Mouse (Mus musculus) spleen, adult 2 months (tissue): ENCODE data around the gene Gstm2.

Experiments
- CTCF ChIP-seq: fragments of 200-500 bp; IDR thresholded peaks from 2 replicates; pipeline ENCODE4 v1.5.1; 2011; ENCODE audit warnings: mild to moderate bottlenecking, inconsistent platforms; ENCODE audit not compliant: insufficient read depth, insufficient read length, insufficient replicate concordance; ENCODE audit errors: extremely low read depth
- POLR2A ChIP-seq: fragments of 200-500 bp; IDR thresholded peaks from 2 replicates; pipeline ENCODE4 v1.6.1; 2011; ENCODE audit warnings: low read depth, low read length, inconsistent platforms

- TF ChIP-seq CTCF (no peak), POLR2A (no peak)
Measured at GRCm38 (mm10) chr3:108014098-108014973, 28.1 kb upstream of the Gstm2 start.
